Mouse (Mus musculus): ENCODE data around the gene Ssmem1.

DNA sequence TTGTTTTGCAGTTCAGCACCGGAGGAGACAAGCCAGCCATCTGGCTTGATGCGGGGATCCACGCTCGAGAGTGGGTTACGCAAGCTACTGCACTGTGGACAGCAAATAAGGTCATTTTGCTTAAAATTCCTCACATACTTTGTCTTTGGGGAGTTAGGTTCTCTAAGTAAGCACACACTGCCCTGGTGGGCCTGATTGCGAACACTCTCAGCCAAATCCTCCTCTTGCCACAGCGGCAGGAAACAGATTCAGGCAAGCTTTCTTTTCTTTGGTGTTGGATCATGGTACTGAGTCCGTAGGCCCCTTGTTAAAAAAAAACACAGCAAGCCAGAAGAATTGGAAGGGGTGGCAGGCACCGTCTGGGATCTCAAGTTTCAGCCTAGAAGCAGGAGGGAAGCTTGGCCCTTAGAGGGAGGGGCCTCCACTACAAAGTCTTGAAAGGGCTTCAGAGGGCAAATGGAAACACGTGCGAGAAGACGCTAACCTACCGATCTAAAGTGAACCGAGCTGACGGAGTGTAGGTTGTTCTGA is 39.6 kb downstream of the Ssmem1 start:
- TF ChIP-seq POLR2A (IDR thresholded peaks at IDR 0.05; ENCODE audit: insufficient read length, low read depth) (no peak), SRF (IDR thresholded peaks at IDR 0.05; ENCODE audit: control insufficient read depth, insufficient read length, low read depth) (no peak)
